Mouse (Mus musculus): Measurements from ENCODE around the gene 6430571L13Rik.

GRCm38 (mm10) chr9:107323558-107323957, 16.8 kb upstream of the 6430571L13Rik start:
- TF ChIP-seq CTCF (IDR thresholded peaks at IDR 0.05; ENCODE audit: insufficient read depth, low read depth, low read length) = no peak
- no peak for TF ChIP-seq POLR2A (IDR thresholded peaks at IDR 0.05; ENCODE audit: insufficient read depth, low read depth, low read length)
